Mouse (Mus musculus): ENCODE measurements around the gene Alk. TPM values are rescaled to one million over a fixed set of nuclear protein-coding genes. Genes with fewer than 3 reads are reported as not detected.

Gene Alk
- total RNA-seq (2021) = under 1 TPM in 1 of 2 experiments, not detected in 1; 0.05 TPM
- long read RNA-seq, experiment 1 = 0 reads
- long read RNA-seq, experiment 2 = 0 reads

- intact Hi-C loops (cut with DNase I) = loop anchor here (10.0 kb wide), 1 partner anchor 640 kb away; no protein-coding TSS in a partner anchor
- DNase-seq = peak; percentile 72 to 74
These were observed at the start of gene Alk for GRCm38 (mm10) chr17:72604610-72604980. Gene Alk, minus strand, starts transcription at chr17:72604627.

DNA sequence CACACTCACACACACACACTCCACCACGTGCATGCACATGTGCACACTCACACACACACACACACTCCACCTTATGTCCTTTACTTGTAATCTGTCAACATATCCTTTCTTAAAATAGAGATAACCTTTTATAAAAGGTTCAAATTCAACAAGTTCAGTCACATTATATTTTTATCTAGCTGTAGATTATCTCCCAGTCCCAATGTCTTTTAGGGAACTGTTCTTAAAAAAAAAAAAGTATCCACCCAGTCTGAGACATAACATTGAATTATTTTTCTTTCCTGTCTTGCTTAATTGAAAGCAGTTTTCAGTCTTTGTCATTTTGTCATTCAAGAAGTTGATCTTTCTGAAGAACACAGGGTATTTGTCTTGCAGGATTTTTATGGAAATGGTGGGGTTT, 48.4 kb upstream of the Alk start:
- intact Hi-C loops (cut with DNase I) = no loop called here
- no peak for DNase-seq

GRCm38 (mm10) chr17:72648607-72649217, 44.3 kb upstream of the Alk start:
- intact Hi-C loops (cut with DNase I) = no loop called here
- no peak for DNase-seq

- intact Hi-C loops (cut with DNase I) = no loop called here
These were observed 41.7 kb upstream of the Alk start for GRCm38 (mm10) chr17:72646167-72646566.

GRCm38 (mm10) chr17:72640095-72640494, 35.7 kb upstream of the Alk start:
- intact Hi-C loops (cut with DNase I) = no loop called here
- no peak for DNase-seq

More at GRCm38 (mm10) chr17:72646167-72646566, 41.7 kb upstream of the Alk start:
- DNase-seq = no peak

GRCm38 (mm10) chr17:72639400-72639799, 35.0 kb upstream of the Alk start:
- intact Hi-C loops (cut with DNase I) = no loop called here
- DNase-seq = no peak

DNA sequence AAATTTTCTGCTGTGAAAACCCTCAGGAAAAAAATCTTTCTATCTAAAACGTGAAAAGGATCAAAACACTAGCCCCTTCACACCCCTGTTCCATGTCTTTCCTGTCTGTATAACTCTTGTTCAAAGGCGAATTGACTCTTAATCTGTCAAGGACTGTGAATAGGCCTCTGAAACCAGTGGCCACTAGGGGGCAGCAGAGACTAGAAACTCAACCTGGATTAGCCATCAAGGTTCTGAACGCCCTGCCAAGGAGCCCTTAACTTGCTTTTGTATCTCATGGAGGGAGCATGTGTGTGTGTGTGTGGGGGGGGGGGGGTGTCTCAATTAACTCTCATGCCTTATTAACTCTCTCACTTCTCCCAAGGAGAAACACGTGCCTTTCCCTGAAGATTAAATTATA, 1.8 kb upstream of the Alk start:
- intact Hi-C loops (cut with DNase I) = loop anchor here (1.0 to 10.0 kb wide), 2 partner anchors 175 to 641 kb away; no protein-coding TSS in a partner anchor
- peak; percentile 77 to 86 for DNase-seq

- intact Hi-C loops (cut with DNase I) = loop anchor here (10.0 kb wide), 1 partner anchor 639 kb away; no protein-coding TSS in a partner anchor
- DNase-seq = no peak
These were observed 379 bp downstream of the Alk start for GRCm38 (mm10) chr17:72603886-72604609.

- peak; percentile 84 to 89 for DNase-seq
- intact Hi-C loops (cut with DNase I) = loop anchor here (10.0 kb wide), 1 partner anchor 639 kb away; no protein-coding TSS in a partner anchor
These were observed 1.1 kb downstream of the Alk start for GRCm38 (mm10) chr17:72603118-72603885.

GRCm38 (mm10) chr17:72600806-72601205, 3.6 kb downstream of the Alk start:
- intact Hi-C loops (cut with DNase I) = loop anchor here (10.0 kb wide), 1 partner anchor 636 kb away; no protein-coding TSS in a partner anchor
- no peak for DNase-seq

- DNase-seq = no peak
- intact Hi-C loops (cut with DNase I) = no loop called here
These were observed 16.8 kb downstream of the Alk start for GRCm38 (mm10) chr17:72587671-72588070.

DNA sequence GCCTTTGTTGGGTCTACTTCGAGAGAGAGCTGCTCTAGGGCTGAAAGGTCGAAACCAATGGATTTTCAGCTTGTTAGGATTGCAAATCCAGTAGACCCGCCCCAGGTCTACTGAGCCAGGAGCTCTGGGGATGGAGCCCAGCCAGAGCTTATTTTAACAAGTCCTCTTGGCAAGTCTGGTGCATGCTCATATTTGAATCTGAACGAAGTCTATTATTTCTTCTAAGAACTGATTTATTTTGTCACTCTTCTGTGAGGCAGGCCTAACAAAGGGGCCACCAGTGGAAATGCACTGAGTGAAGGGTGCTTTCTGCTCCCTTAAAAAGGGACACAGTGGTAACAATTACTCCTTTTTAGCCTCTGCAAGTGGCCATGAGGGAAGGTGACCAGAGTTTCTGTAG, 24.3 kb downstream of the Alk start:
- no peak for DNase-seq
- intact Hi-C loops (cut with DNase I) = no loop called here

GRCm38 (mm10) chr17:72579321-72579720, 25.1 kb downstream of the Alk start:
- intact Hi-C loops (cut with DNase I) = no loop called here
- no peak for DNase-seq

GRCm38 (mm10) chr17:72571379-72571778, 33.0 kb downstream of the Alk start:
- intact Hi-C loops (cut with DNase I) = no loop called here
- no peak for DNase-seq

DNA sequence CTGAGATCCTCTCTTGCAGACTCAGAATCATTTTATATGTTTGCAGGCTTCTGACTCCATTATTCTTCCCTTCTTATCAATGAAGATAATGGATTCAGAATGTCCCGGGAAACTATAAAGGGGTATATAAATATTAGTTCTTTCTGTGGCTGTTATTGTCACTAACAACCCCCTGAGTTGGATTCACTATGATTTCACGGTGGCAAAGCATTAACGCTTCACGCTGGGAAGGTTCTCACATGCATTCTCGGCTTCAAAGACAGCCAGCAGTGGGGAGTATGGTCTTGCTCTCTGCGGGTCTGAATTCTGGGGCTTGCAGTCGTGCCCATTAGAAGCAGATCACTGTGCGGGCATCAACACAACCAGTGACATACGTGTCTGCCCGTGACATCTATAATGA, 34.9 kb downstream of the Alk start:
- DNase-seq = no peak
- intact Hi-C loops (cut with DNase I) = no loop called here

DNA sequence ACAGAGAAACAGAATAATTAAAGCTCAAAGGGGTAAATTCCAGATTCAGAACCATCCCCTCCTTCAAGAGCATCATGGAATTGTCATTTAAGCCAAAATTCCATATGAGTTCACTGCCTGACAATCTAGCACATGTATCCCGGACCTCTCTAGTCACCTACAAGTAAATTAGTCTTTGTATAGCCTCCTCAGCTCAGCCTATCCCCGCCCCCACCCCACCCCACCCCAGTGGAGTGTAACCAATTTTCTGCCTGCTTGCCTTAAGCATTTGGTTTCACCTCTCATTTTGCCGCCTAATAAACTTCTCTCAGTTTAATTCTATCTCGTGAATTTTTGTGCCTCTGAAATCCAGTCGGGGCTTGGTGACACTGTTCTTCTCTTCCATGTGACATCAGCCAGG, 41.0 kb downstream of the Alk start:
- DNase-seq = no peak
- intact Hi-C loops (cut with DNase I) = no loop called here

- no peak for DNase-seq
- intact Hi-C loops (cut with DNase I) = no loop called here
These were observed 43.0 kb downstream of the Alk start for GRCm38 (mm10) chr17:72561471-72561870.

- DNase-seq = no peak
- intact Hi-C loops (cut with DNase I) = no loop called here
These were observed 43.7 kb downstream of the Alk start for GRCm38 (mm10) chr17:72560771-72561170.

- no peak for DNase-seq
- intact Hi-C loops (cut with DNase I) = no loop called here
These were observed 47.2 kb downstream of the Alk start for GRCm38 (mm10) chr17:72557029-72557735.

DNA sequence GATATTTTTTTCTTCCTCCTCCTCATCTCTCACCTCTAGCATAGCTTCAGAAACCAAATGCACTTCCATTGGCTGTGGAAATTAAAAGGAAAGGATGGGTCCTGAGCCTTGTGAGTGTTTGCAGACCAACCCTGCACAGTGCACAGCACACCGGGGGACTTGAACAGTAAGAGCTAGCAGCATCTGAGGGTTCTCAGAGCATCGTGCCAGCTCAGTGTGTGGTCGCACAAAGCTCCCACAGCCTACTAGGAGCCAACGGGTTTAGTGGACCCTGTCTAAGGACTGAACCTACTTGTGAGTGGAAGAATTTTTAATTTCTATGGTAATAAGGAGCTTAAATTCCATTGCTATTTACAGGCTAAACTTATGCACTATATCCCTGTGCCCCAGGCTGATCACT, 58.2 kb downstream of the Alk start:
- DNase-seq = no peak
- intact Hi-C loops (cut with DNase I) = no loop called here
